Mouse (Mus musculus) heart, embryonic 15.5 days (tissue): ENCODE results near the gene Ccdc141. TPM values are rescaled to one million over a fixed set of nuclear protein-coding genes. Genes with fewer than 3 reads are reported as not detected.

Experiments
- ATAC-seq: fragments of 200-750 bp; cut with Nextera tagmentation; replicated peaks from 2 replicates; pipeline ENCODE4 v1.8.0; 2017; ENCODE audit warnings: low read depth, moderate TSS enrichment; ENCODE audit not compliant: insufficient number of reproducible peaks, insufficient read depth, low FRiP score
- H3K27ac ChIP-seq: fragments of 300-500 bp; sonication (generic); 2 replicates; pipeline ENCODE4 v1.5.1; 2015; ENCODE audit warnings: mild to moderate bottlenecking, inconsistent platforms
- H3K27me3 ChIP-seq: fragments of 300-500 bp; sonication (generic); 2 replicates; pipeline ENCODE4 v1.6.1; 2015; ENCODE audit warnings: inconsistent platforms
- H3K36me3 ChIP-seq: fragments of 300-500 bp; sonication (generic); 2 replicates; pipeline ENCODE4 v1.6.1; 2015; ENCODE audit warnings: mild to moderate bottlenecking, inconsistent platforms
- H3K4me1 ChIP-seq: fragments of 300-500 bp; sonication (generic); replicated peaks from 2 replicates; pipeline ENCODE4 v1.6.1; 2015; ENCODE audit warnings: inconsistent platforms
- H3K4me2 ChIP-seq: fragments of 300-500 bp; sonication (generic); 2 replicates; pipeline ENCODE4 v1.6.1; 2015; ENCODE audit warnings: inconsistent platforms, mild to moderate bottlenecking, moderate library complexity
- H3K4me3 ChIP-seq: fragments of 300-500 bp; sonication (generic); 2 replicates; pipeline ENCODE4 v1.5.1; 2015; ENCODE audit warnings: mild to moderate bottlenecking, inconsistent platforms
- H3K9ac ChIP-seq: fragments of 300-500 bp; sonication (generic); 2 replicates; pipeline ENCODE4 v1.6.1; 2015; ENCODE audit warnings: mild to moderate bottlenecking, inconsistent platforms
- H3K9me3 ChIP-seq: fragments of 300-500 bp; sonication (generic); replicated peaks from 2 replicates; pipeline ENCODE4 v1.6.1; 2016; ENCODE audit warnings: inconsistent platforms
- WGBS: fragments of 180-500 bp; shearing (Covaris S2); methylation state at CpG from one replicate; pipeline ENCODE4 v1.1.7; 2015; ENCODE audit warnings: mixed read lengths; 5-methylcytosine and 5-hydroxymethylcytosine counted together
- polyA plus RNA-seq: library from polyadenylated mRNA; unstranded; fragments of >200 nt; fragmentation: Nextera tagmentation; extraction: Ambion mirVana; gene quantifications from 2 replicates; pipeline ENCODE4 v1.2.1, GENCODE M21; 2015

Gene Ccdc141
- polyA plus RNA-seq, 1 experiment from 2014 or later: 175 TPM

DNA sequence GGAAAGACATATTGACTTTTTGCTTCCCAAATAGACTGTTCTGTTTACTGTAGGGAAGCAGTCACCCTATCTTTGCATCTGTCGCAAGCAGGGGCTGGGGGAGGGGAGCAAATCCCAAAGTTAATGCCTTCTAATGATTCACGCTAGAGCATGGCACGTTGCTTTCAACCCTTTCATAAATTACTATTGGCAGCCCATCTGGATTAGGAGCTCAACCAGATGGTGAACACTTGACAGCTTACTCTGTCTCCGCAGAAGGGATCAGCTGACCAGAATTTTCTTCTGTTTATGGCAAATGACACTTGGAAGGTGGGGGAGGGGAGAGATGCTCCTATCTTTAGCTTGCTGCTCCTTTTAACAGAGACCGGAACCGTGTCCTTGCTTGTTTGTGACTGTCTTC is 105.1 kb downstream of the Ccdc141 start:
- Histone ChIP-seq H3K27ac (no peak overlapping the region), H3K9ac (no peak overlapping the region), H3K4me2 (no peak overlapping the region), H3K4me1 (0 out of 2 replicates have a peak, but pooled peaks cover 2% of the 10 kb centered on the region), H3K36me3 (peaks cover 6% of the 10 kb centered on the region; the same call in 1 of the 2 replicates), H3K4me3 (no peak overlapping the region), H3K27me3 (no peaks in the 10 kb centered on the region), H3K9me3 (no peaks in the 10 kb centered on the region)
- ATAC-seq: no peak
- 55% methylated on average over 6 of the region's 6 CpGs for WGBS

DNA sequence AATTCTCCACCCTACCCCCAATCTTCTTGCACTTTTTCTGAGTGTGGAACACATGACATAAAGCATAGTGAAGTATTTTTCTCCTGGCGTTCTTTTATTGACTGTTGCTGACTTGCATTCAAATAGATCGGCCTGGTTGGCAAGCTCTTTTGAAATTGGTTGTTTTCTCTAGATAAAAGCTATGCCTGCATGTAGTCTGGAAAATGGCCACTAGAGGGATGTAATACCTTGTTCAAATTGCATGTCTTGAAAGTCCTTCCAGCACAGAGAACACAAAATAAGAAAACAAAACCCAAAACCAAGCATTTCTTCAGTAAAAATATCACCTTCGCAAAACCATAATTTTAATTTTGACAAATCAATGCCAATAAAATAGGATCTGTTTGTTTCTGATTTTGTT is 108.6 kb downstream of the Ccdc141 start:
- 50% methylated on average over 3 of the region's 3 CpGs for WGBS
- peaks cover 3% of the 10 kb centered on the region; the same call in 1 of the 2 replicates for H3K36me3 ChIP-seq

DNA sequence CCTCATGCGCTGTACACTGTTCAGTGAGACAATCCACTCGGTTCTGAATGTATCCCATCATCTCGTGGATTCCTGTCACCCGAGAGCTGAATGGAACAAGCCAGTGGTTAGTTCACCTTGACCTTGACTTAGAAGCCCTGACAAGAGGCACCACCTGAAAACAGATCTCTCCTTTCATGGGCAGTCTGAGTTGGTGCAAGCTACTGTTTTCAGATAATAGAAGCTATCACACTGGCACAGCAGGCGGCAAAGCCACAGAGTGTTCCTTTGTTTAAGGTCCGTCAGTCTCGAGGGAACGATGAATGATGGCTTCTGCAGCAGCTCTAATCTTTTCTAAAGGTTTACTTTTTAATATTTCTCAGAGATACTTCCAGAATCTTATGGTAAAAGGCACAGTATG is 110.8 kb downstream of the Ccdc141 start:
- H3K9me3 ChIP-seq: no peaks in the 10 kb centered on the region
- no peak overlapping the region for H3K9ac ChIP-seq
- H3K27me3 ChIP-seq: no peaks in the 10 kb centered on the region
- H3K4me3 ChIP-seq: no peak overlapping the region
- peaks cover 12% of the 10 kb centered on the region; the same call in 1 of the 2 replicates for H3K4me1 ChIP-seq
- no peak for ATAC-seq
- peaks cover 26% of the 10 kb centered on the region; the same call in 1 of the 2 replicates for H3K36me3 ChIP-seq
- 0 out of 2 replicates have a peak overlapping the region, but pooled peaks have one; percentile 34 for H3K27ac ChIP-seq
- WGBS: 50% methylated on average over 8 of the region's 8 CpGs
- H3K4me2 ChIP-seq: no peak overlapping the region

More for the DNA sequence above, 108.6 kb downstream of the Ccdc141 start:
- Histone ChIP-seq H3K27me3 (no peaks in the 10 kb centered on the region), H3K27ac (no peak overlapping the region), H3K9ac (no peak overlapping the region), H3K4me2 (no peak overlapping the region), H3K4me1 (peaks cover 12% of the 10 kb centered on the region; the same call in 1 of the 2 replicates), H3K9me3 (no peaks in the 10 kb centered on the region), H3K4me3 (no peak overlapping the region)
- ATAC-seq: no peak

DNA sequence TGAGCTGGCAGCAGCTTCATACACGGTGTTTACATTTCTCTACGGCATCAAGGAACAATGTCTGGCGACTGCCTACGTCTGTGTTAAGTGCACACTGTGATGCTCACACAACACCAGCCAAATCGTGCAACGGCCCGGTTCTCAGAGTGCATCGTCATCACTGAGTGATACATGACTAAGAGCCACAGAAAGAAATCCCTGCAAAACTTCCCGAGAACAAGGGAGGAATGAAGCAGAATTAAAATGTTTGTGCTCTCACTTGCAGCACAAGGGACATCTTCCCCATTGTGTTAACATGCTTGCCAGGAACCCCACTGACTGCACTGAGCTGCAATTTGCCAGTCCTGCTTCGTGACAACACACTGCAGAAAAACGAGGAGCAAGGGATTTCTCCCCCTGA is 114.1 kb downstream of the Ccdc141 start:
- WGBS: 76% methylated on average over 11 of the region's 11 CpGs
- Histone ChIP-seq H3K9me3 (no peaks in the 10 kb centered on the region), H3K27me3 (no peaks in the 10 kb centered on the region), H3K4me3 (no peak overlapping the region), H3K4me1 (peaks cover 12% of the 10 kb centered on the region; the same call in 1 of the 2 replicates), H3K36me3 (peaks cover 45% of the 10 kb centered on the region; the same call in 1 of the 2 replicates), H3K4me2 (no peak overlapping the region), H3K9ac (no peak overlapping the region), H3K27ac (no peak overlapping the region)
- ATAC-seq: no peak

DNA sequence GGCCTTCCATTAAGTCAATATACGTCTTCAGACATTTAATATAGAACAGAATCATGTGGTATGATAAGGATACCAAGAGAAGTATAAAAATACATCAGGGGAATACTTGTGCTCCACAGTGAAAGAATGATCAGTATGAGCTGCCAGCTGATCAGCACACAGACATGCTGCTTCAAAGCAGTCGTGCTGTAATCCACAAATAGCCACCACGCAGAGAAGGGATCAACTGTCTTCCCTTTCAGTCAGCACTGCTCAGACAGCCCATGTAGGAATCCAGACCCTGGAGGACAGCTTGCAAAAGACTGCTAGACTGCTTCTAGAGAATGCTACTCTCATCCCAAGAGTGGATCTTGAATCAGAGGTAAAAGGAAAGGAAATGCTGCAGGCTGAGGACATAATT is 127.5 kb downstream of the Ccdc141 start:
- ATAC-seq: peak; percentile 89
- no peak overlapping the region for H3K9ac ChIP-seq
- peak overlapping the region; percentile 92 for H3K27ac ChIP-seq
- peaks cover 40% of the 10 kb centered on the region for H3K36me3 ChIP-seq
- 31% methylated on average over 3 of the region's 3 CpGs for WGBS
- H3K27me3 ChIP-seq: no peaks in the 10 kb centered on the region
- H3K4me3 ChIP-seq: no peak overlapping the region
- peaks cover 15% of the 10 kb centered on the region for H3K4me1 ChIP-seq
- H3K4me2 ChIP-seq: peak overlapping the region; percentile 39; the same call in 1 of the 2 replicates
- H3K9me3 ChIP-seq: no peaks in the 10 kb centered on the region

DNA sequence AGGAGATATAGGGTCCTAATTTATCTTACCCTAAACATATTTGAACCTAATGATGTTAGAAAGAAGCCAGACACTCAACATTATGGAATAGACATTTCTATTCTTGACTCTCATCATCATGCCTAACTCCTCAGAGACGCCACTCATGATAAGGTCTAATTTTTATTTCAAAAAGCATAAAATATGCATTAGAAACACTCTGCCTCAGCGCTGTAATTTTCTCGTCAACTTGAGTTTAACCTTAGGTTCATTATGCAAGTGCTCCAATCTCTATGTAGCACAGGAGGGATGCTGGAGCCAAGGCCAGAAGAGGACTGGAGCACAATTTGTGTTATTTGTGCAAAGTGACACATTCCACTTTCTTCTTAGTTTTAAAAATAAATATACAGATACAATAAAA is 130.8 kb downstream of the Ccdc141 start:
- no peak for ATAC-seq
- H3K9ac ChIP-seq: no peak overlapping the region
- no peak overlapping the region; the same call in 1 of the 2 replicates for H3K27ac ChIP-seq
- no peaks in the 10 kb centered on the region for H3K27me3 ChIP-seq
- peaks cover 19% of the 10 kb centered on the region for H3K4me1 ChIP-seq
- H3K4me2 ChIP-seq: no peak overlapping the region
- H3K9me3 ChIP-seq: no peaks in the 10 kb centered on the region
- 84% methylated on average over 3 of the region's 3 CpGs for WGBS
- H3K4me3 ChIP-seq: no peak overlapping the region
- peaks cover 53% of the 10 kb centered on the region for H3K36me3 ChIP-seq

DNA sequence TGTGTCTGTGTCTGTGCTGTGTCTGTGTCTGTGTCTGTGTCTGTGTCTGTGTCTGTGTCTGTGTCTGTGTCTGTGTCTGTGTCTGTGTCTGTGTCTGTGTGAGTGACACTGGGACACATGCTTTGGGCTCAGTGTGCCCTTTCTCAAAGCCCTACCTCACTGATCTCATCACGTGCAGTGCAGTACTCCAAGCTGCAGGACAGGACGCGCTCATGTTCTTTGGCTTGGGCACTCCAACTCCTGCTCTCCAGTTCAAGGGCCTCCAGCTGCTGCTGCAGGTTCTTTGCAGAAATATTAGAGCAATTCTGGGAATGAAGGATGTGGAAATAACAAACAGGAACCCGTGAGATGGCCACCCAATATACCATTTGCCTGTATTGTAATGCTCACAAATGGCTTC is 131.2 kb downstream of the Ccdc141 start:
- Histone ChIP-seq H3K4me2 (no peak overlapping the region), H3K4me1 (peaks cover 23% of the 10 kb centered on the region), H3K27me3 (no peaks in the 10 kb centered on the region), H3K9me3 (no peaks in the 10 kb centered on the region), H3K4me3 (no peak overlapping the region), H3K9ac (no peak overlapping the region), H3K27ac (no peak overlapping the region; the same call in 1 of the 2 replicates), H3K36me3 (peaks cover 50% of the 10 kb centered on the region)
- 69% methylated on average over 4 of the region's 4 CpGs for WGBS
- ATAC-seq: no peak

DNA sequence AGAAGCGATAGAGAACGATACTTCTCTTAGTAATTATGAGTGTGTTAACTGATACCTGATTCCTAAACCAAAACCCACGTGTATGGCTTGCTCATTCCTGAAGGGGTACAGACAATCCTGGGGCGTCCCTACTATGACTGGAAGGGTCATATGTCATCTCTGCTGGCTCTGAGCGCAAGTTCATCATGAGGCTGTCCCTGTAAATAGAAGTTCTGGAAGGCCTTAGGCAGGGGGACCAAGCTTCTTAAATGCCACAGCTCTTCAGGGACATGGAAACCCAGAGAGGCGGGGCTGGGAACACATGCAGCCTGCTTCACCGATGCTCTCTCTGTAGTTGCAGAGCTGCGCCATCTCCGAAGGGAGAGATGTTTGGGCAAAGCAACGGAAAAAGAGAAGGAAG is 133.2 kb downstream of the Ccdc141 start:
- no peak overlapping the region for H3K9ac ChIP-seq
- peaks cover 21% of the 10 kb centered on the region for H3K4me1 ChIP-seq
- H3K36me3 ChIP-seq: peaks cover 50% of the 10 kb centered on the region
- 87% methylated on average over 10 of the region's 10 CpGs for WGBS
- no peak for ATAC-seq
- no peaks in the 10 kb centered on the region for H3K27me3 ChIP-seq
- H3K4me2 ChIP-seq: no peak overlapping the region
- no peaks in the 10 kb centered on the region for H3K9me3 ChIP-seq
- no peak overlapping the region for H3K4me3 ChIP-seq
- H3K27ac ChIP-seq: no peak overlapping the region

DNA sequence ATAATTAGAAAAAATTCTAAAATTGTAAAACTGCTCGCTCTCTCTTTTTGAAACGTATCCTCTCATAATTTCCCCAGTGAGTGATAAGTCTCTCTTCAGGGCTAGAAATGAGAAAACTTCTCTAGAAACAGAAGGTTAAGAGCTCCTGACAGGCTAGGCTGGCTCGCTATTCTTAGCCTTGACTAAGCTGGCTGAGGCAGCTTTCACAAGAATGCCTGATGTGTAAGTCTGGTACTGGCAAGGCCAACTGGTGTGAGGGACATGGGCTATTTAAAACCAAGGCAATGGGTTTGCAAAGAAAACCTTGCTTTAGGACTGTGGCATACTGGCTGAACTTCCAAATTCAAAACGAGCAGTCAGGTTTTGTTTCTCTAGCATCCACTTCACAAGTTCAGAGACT is 136.3 kb downstream of the Ccdc141 start:
- H3K4me1 ChIP-seq: peaks cover 15% of the 10 kb centered on the region
- no peak overlapping the region for H3K9ac ChIP-seq
- peak overlapping the region; percentile 84 for H3K27ac ChIP-seq
- H3K4me2 ChIP-seq: no peak overlapping the region
- ATAC-seq: peak; percentile 77
- H3K9me3 ChIP-seq: no peaks in the 10 kb centered on the region
- WGBS: 46% methylated on average over 4 of the region's 4 CpGs
- H3K4me3 ChIP-seq: no peak overlapping the region
- H3K36me3 ChIP-seq: peaks cover 39% of the 10 kb centered on the region
- H3K27me3 ChIP-seq: no peaks in the 10 kb centered on the region

DNA sequence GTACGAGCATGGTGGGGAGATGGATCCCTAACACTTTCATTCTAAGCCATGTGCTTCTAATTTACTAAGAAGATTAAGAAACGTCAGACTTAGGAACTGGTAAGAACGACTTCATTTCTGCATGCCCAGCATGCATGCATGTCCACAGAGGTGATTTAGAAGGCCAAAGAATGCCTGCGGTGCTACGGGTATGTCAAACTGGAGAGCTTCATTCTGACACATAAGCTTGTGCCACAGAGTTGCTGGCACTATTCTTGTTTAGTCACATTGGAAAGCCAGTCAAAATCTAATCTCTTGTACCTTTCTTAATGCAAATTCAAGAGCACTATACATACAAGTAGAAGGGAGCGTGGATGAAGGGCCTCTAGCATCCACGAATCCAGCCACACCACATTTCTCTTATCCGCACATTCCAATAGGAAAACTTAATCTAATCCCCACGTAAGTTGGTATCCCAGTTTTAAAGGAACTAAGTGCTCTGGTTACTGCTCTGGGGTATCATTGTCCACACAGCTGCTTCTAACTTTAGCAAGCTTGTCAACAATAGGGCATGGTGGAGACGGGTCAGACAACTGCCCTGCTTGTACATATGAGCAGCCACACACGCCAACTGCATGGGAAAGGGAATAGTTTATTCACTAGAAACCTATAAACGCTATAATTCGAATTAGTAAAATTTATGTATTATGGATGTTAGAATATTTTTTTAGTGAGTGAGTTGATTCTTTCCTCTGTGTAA is 136.9 kb downstream of the Ccdc141 start:
- H3K4me1 ChIP-seq: peaks cover 15% of the 10 kb centered on the region
- H3K27ac ChIP-seq: peak overlapping the region; percentile 84
- 51% methylated on average over 13 of the region's 13 CpGs for WGBS
- peaks cover 45% of the 10 kb centered on the region for H3K36me3 ChIP-seq
- ATAC-seq: peak; percentile 89; the same call in 1 of the 2 replicates
- no peaks in the 10 kb centered on the region for H3K27me3 ChIP-seq
- no peak overlapping the region for H3K9ac ChIP-seq
- H3K4me2 ChIP-seq: no peak overlapping the region
- H3K9me3 ChIP-seq: no peaks in the 10 kb centered on the region
- H3K4me3 ChIP-seq: no peak overlapping the region

DNA sequence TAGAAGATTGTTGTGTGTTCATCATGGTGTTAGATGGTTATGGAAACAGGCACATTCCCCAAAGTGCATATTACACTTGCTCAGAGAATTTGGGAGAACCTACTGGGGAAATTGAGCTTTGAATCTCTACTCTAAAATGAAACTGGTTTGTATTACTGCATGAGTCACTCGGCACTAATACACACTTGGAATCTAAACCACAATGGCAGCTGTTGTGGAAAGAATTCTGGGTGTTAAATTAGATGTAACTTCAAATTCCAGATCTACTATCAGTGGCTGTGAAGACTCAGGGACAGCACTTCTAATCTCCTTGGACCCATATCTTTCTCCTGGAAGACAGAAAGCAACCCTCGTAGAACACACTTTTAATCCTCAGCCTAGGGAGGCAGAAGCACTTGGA is 149.8 kb downstream of the Ccdc141 start:
- no peak for ATAC-seq
- Histone ChIP-seq H3K27ac (no peak overlapping the region), H3K4me3 (no peak overlapping the region), H3K4me1 (no peaks in the 10 kb centered on the region), H3K36me3 (peaks cover 8% of the 10 kb centered on the region; the same call in 1 of the 2 replicates), H3K9me3 (no peaks in the 10 kb centered on the region), H3K27me3 (no peaks in the 10 kb centered on the region), H3K4me2 (no peak overlapping the region), H3K9ac (no peak overlapping the region)
- 72% methylated on average over 2 of the region's 2 CpGs for WGBS

DNA sequence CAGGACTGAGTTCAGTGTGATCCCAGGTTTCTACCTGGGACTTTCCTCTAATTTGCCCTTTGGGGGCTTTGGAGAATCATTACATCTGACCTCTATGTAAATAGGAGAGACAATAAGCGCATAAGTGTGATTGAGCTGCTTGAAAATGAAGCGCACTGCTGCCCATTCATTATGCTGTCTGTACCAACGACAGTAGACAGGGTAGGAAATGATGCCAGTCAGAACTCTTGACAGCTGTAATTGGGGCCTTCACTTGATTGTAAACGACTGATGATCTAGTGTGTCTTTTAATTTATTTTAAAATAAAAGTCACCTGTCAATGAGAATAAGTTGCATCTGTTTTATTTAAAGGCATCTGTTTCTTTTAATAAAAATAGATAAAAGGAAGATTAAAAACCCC is 152.7 kb downstream of the Ccdc141 start:
- no peak overlapping the region for H3K27ac ChIP-seq
- H3K4me2 ChIP-seq: no peak overlapping the region
- no peak overlapping the region for H3K4me3 ChIP-seq
- WGBS: 74% methylated on average over 4 of the region's 4 CpGs
- no peaks in the 10 kb centered on the region for H3K27me3 ChIP-seq
- peaks cover 8% of the 10 kb centered on the region; the same call in 1 of the 2 replicates for H3K4me1 ChIP-seq
- no peaks in the 10 kb centered on the region for H3K9me3 ChIP-seq
- ATAC-seq: no peak
- no peak overlapping the region for H3K9ac ChIP-seq
- H3K36me3 ChIP-seq: peaks cover 9% of the 10 kb centered on the region; the same call in 1 of the 2 replicates
